Comparison of ENCODE assay signal across 1 mouse cellular context in genomic region chr1:60801210-60801671, GRCm38 (mm10).
TF ChIP-seq lines count a peak whose summit lies in the region.

No protein-coding gene starts in this region.

TF ChIP-seq in CH12.LX, 34 proteins besides CTCF, POLR2A, EP300 and RAD21 (continued from another document):
- TF ChIP-seq NRF1 (IDR thresholded peaks at IDR 0.05; ENCODE audit: low read depth, low read length): no peak
- peak; percentile 23; the same call in 1 of the 2 replicates for TF ChIP-seq SIN3A (IDR thresholded peaks at IDR 0.05; ENCODE audit: low read length)
- no peak; the same call in 1 of the 2 replicates for TF ChIP-seq E2F4 (IDR thresholded peaks at IDR 0.05; ENCODE audit: insufficient replicate concordance, low read depth, low read length)
- no peak for TF ChIP-seq PAX5 (IDR thresholded peaks at IDR 0.05; ENCODE audit: low read length)
- TF ChIP-seq MAX (IDR thresholded peaks at IDR 0.05; ENCODE audit: low read length): no peak; the same call in 1 of the 2 replicates
- TF ChIP-seq USF2 (conservative IDR thresholded peaks at IDR 0.05; ENCODE audit: low read depth, low read length): no peak
- TF ChIP-seq IRF4 (IDR thresholded peaks at IDR 0.05; ENCODE audit: low read depth, low read length): no peak; the same call in 1 of the 2 replicates
- peak; percentile 78 for TF ChIP-seq HCFC1 (IDR thresholded peaks at IDR 0.05; ENCODE audit: low read depth, low read length)
- TF ChIP-seq ZMIZ1 (IDR thresholded peaks at IDR 0.05; ENCODE audit: low read depth, low read length): peak; percentile 96
- no peak for TF ChIP-seq CHD2 (IDR thresholded peaks at IDR 0.05; ENCODE audit: low read length)
- TF ChIP-seq GABPA (IDR thresholded peaks at IDR 0.05; ENCODE audit: insufficient replicate concordance, low read depth, low read length): peak; percentile 95
- no peak for TF ChIP-seq ZNF384 (IDR thresholded peaks at IDR 0.05; ENCODE audit: low read depth, low read length)
- TF ChIP-seq MXI1 (IDR thresholded peaks at IDR 0.05; ENCODE audit: low read depth, low read length): no peak
- peak; percentile 98 for TF ChIP-seq POLR2AphosphoS2 (IDR thresholded peaks at IDR 0.05; ENCODE audit: low read depth, low read length)
